Mouse (Mus musculus) kidney, embryonic 14.5 days (tissue): ENCODE measurements around the gene Cdh16. TPM values are rescaled to one million over a fixed set of nuclear protein-coding genes. Genes with fewer than 3 reads are reported as not detected.
A peak's percentile ranks its signal among the peaks of the same experiment; 100 is the strongest.

Experiments used
- ATAC-seq: fragments of 200-750 bp; cut with Nextera tagmentation; 2 replicates; pipeline ENCODE4 v1.8.0; 2017; ENCODE audit warnings: moderate number of reproducible peaks, mild to moderate bottlenecking, moderate TSS enrichment, moderate library complexity; ENCODE audit not compliant: low FRiP score, low TSS enrichment
- H3K27ac ChIP-seq: fragments of 300-500 bp; sonication (generic); 2 replicates; pipeline ENCODE4 v1.5.1; 2014; ENCODE audit warnings: low read depth, mild to moderate bottlenecking, low read length, moderate library complexity, mixed read lengths
- H3K27me3 ChIP-seq: fragments of 300-500 bp; sonication (generic); 2 replicates; pipeline ENCODE4 v1.6.1; 2014; ENCODE audit warnings: mild to moderate bottlenecking, low read length; ENCODE audit not compliant: control insufficient read depth, insufficient read depth
- H3K36me3 ChIP-seq: fragments of 300-500 bp; sonication (generic); 2 replicates; pipeline ENCODE4 v1.6.1; 2014; ENCODE audit warnings: low read length, mixed read lengths; ENCODE audit not compliant: control insufficient read depth, insufficient read depth
- H3K4me1 ChIP-seq: fragments of 300-500 bp; sonication (generic); 2 replicates; pipeline ENCODE4 v1.6.1; 2014; ENCODE audit warnings: low read length, mixed read lengths; ENCODE audit not compliant: control insufficient read depth, insufficient read depth
- H3K4me2 ChIP-seq: fragments of 300-500 bp; sonication (generic); replicated peaks from 2 replicates; pipeline ENCODE4 v1.6.1; 2014; ENCODE audit warnings: low read depth, mild to moderate bottlenecking, low read length
- H3K4me3 ChIP-seq: fragments of 300-500 bp; sonication (generic); 2 replicates; pipeline ENCODE4 v1.5.1; 2014; ENCODE audit warnings: mild to moderate bottlenecking, low read length
- H3K9ac ChIP-seq: fragments of 300-500 bp; sonication (generic); 2 replicates; pipeline ENCODE4 v1.6.1; 2014; ENCODE audit warnings: low read depth, mild to moderate bottlenecking, low read length, moderate library complexity
- H3K9me3 ChIP-seq: fragments of 300-500 bp; sonication (generic); 2 replicates; pipeline ENCODE4 v1.6.1; 2016; ENCODE audit warnings: low read length; ENCODE audit not compliant: control insufficient read depth
- WGBS: fragments of 180-500 bp; shearing (Covaris S2); extraction: QIAGEN DNeasy Blood & Tissue Kit; methylation state at CpG from one replicate; pipeline ENCODE4 v1.1.7; 2014; 5-methylcytosine and 5-hydroxymethylcytosine counted together
- polyA plus RNA-seq: library from polyadenylated mRNA; unstranded; fragments of >200 nt; fragmentation: Nextera tagmentation; extraction: Ambion mirVana; gene quantifications from 2 replicates; pipeline ENCODE4 v1.2.1, GENCODE M21; 2014

Cdh16 gene
- polyA plus RNA-seq, 1 experiment from 2014 or later = 200 TPM

DNA sequence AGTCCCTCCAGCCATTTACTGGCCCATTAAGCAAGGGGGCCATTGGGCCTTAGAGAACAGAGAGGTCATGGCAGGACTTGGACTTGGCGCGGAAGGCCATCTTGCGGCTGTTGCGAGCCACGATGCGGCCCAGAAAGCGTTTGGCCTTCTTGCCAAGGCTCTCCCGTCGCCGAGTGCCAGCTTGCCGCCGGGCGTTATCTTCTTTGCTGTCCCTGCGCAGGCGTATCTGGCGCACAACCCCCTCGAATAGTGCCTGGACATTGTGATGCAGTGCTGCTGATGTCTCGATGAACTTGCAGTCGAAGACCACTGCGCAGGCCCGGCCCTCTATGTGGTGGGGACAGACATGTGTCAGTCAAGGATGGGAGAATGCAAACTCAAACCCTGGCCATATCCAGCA is 4.2 kb upstream of the Cdh16 start:
- Histone ChIP-seq H3K4me1 (peaks cover 19% of the 10 kb centered on the region), H3K36me3 (no peaks in the 10 kb centered on the region), H3K27ac (no peak overlapping the region), H3K9me3 (no peaks in the 10 kb centered on the region), H3K4me3 (no peak overlapping the region), H3K27me3 (peaks cover 5% of the 10 kb centered on the region), H3K9ac (no peak overlapping the region), H3K4me2 (no peak overlapping the region)
- 94% methylated on average over 21 of the region's 21 CpGs for WGBS
- no peak for ATAC-seq

DNA sequence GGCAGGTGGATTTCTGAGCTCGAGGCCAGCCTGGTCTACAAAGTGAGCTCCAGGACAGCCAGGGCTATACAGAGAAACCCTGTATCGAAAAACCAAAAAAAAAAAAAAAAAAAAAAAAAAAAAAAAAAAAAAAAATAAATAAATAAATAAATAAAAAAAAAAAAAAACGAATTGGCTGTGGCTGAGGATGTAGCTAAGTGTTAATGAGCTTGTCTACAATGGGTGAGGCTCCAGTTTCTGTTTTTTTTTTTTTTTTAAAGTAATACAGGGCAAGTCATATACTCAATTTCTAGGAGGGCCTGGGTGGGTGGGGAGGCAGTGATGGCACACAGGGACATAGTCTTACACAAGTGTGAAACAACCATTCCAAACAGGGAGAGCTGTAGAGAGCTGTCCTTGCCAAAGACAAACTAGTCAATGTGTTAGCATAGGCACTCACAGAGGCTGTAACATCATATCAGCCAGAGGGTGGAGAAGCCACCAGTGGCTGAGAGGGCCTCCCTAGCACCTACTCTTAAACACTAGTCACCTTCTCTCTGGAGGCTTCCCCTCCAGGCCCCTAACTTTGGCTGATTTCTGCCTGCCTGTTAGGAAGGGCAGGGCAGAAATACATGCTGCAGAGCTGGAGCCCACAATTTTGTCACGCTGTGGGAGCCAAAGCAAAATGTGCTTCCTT is 3.0 kb upstream of the Cdh16 start:
- Histone ChIP-seq H3K9ac (no peak overlapping the region), H3K4me1 (peaks cover 19% of the 10 kb centered on the region), H3K4me3 (no peak overlapping the region), H3K27ac (no peak overlapping the region), H3K36me3 (no peaks in the 10 kb centered on the region), H3K9me3 (no peaks in the 10 kb centered on the region), H3K4me2 (no peak overlapping the region), H3K27me3 (peaks cover 5% of the 10 kb centered on the region)
- ATAC-seq = no peak
- WGBS = 81% methylated on average over 4 of the region's 4 CpGs

- H3K36me3 ChIP-seq = no peaks in the 10 kb centered on the region
- 75% methylated on average over 5 of the region's 5 CpGs for WGBS
- H3K27me3 ChIP-seq = no peaks in the 10 kb centered on the region
- no peak overlapping the region for H3K4me3 ChIP-seq
- no peak for ATAC-seq
- H3K4me1 ChIP-seq = 0 out of 2 replicates have a peak, but pooled peaks cover under 1% of the 10 kb centered on the region
- H3K9ac ChIP-seq = no peak overlapping the region
- H3K9me3 ChIP-seq = no peaks in the 10 kb centered on the region
- H3K27ac ChIP-seq = no peak overlapping the region
- H3K4me2 ChIP-seq = no peak overlapping the region
These were observed 3.4 kb downstream of the Cdh16 start for GRCm38 (mm10) chr8:104620765-104621164.

DNA sequence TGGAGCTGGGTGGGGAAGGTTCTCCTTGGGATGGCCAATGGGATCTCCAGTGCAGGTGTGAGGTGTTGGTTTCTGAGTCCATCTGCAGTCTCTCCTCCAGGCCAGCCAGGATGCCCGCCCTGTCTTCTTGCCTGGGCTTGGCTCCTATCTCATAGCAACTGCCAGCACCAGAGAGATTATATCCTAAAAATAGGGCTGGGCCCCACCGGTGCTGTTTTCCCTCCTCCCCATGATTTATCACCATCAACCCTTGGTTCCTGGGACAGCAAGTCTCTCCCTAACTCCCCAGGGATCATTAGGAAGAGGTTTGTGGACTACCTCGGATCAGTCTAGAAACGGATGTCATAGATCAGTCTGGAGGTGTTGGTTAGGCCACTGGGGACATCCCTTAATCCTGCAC is 11.1 kb downstream of the Cdh16 start:
- WGBS = 75% methylated on average over 4 of the region's 4 CpGs
- H3K9me3 ChIP-seq = no peaks in the 10 kb centered on the region
- H3K4me2 ChIP-seq = no peak overlapping the region
- no peaks in the 10 kb centered on the region for H3K27me3 ChIP-seq
- ATAC-seq = no peak
- no peak overlapping the region for H3K4me3 ChIP-seq
- H3K36me3 ChIP-seq = no peaks in the 10 kb centered on the region
- H3K9ac ChIP-seq = no peak overlapping the region
- H3K27ac ChIP-seq = no peak overlapping the region
- H3K4me1 ChIP-seq = 0 out of 2 replicates have a peak, but pooled peaks cover 4% of the 10 kb centered on the region

- Histone ChIP-seq H3K27me3 (no peaks in the 10 kb centered on the region), H3K4me2 (no peak overlapping the region), H3K4me1 (peaks cover 6% of the 10 kb centered on the region; the same call in 1 of the 2 replicates), H3K9ac (no peak overlapping the region), H3K36me3 (no peaks in the 10 kb centered on the region), H3K27ac (no peak overlapping the region), H3K4me3 (no peak overlapping the region), H3K9me3 (no peaks in the 10 kb centered on the region)
- WGBS = 67% methylated on average over 4 of the region's 4 CpGs
- ATAC-seq = no peak
These were observed 12.6 kb downstream of the Cdh16 start for GRCm38 (mm10) chr8:104611613-104612012.

GRCm38 (mm10) chr8:104610185-104610766 is 13.9 kb downstream of the Cdh16 start:
- no peaks in the 10 kb centered on the region for H3K27me3 ChIP-seq
- H3K9me3 ChIP-seq = no peaks in the 10 kb centered on the region
- no peak for ATAC-seq
- no peak overlapping the region for H3K27ac ChIP-seq
- 74% methylated on average over 12 of the region's 12 CpGs for WGBS
- H3K4me1 ChIP-seq = peaks cover 13% of the 10 kb centered on the region; the same call in 1 of the 2 replicates
- H3K4me3 ChIP-seq = no peak overlapping the region
- no peaks in the 10 kb centered on the region for H3K36me3 ChIP-seq
- H3K9ac ChIP-seq = no peak overlapping the region
- H3K4me2 ChIP-seq = no peak overlapping the region

GRCm38 (mm10) chr8:104609222-104609621 is 15.0 kb downstream of the Cdh16 start:
- Histone ChIP-seq H3K36me3 (no peaks in the 10 kb centered on the region), H3K4me3 (no peak overlapping the region), H3K9me3 (no peaks in the 10 kb centered on the region), H3K27ac (no peak overlapping the region), H3K4me1 (peaks cover 13% of the 10 kb centered on the region; the same call in 1 of the 2 replicates), H3K9ac (no peak overlapping the region), H3K4me2 (no peak overlapping the region), H3K27me3 (no peaks in the 10 kb centered on the region)
- WGBS = 80% methylated on average over 8 of the region's 8 CpGs
- no peak for ATAC-seq

- H3K9me3 ChIP-seq = no peaks in the 10 kb centered on the region
- WGBS = 84% methylated on average over 2 of the region's 2 CpGs
- no peak overlapping the region for H3K27ac ChIP-seq
- no peak overlapping the region for H3K4me2 ChIP-seq
- peaks cover 16% of the 10 kb centered on the region; the same call in 1 of the 2 replicates for H3K4me1 ChIP-seq
- ATAC-seq = no peak
- no peaks in the 10 kb centered on the region for H3K27me3 ChIP-seq
- H3K9ac ChIP-seq = no peak overlapping the region
- no peak overlapping the region for H3K4me3 ChIP-seq
- H3K36me3 ChIP-seq = no peaks in the 10 kb centered on the region
These were observed 16.3 kb downstream of the Cdh16 start for GRCm38 (mm10) chr8:104607944-104608343.

- no peaks in the 10 kb centered on the region for H3K36me3 ChIP-seq
- H3K4me3 ChIP-seq = no peak overlapping the region
- no peaks in the 10 kb centered on the region for H3K9me3 ChIP-seq
- no peak overlapping the region for H3K4me2 ChIP-seq
- ATAC-seq = peak; percentile 75
- WGBS = 7% methylated on average over 6 of the region's 6 CpGs
- H3K4me1 ChIP-seq = peaks cover 24% of the 10 kb centered on the region; the same call in 1 of the 2 replicates
- H3K27ac ChIP-seq = no peak overlapping the region; the same call in 1 of the 2 replicates
- H3K9ac ChIP-seq = no peak overlapping the region
- H3K27me3 ChIP-seq = no peaks in the 10 kb centered on the region
These were observed 17.9 kb downstream of the Cdh16 start for GRCm38 (mm10) chr8:104606329-104606728.
